Mouse (Mus musculus) WW6 (cell line): ENCODE measurements around the gene Mpp4.

Experiments used
- DNase-seq: peaks from one replicate; pipeline ENCODE4 v3.0.0-alpha.2; 2013; ENCODE audit warnings: low read depth, low spot score

Gene Mpp4

DNA sequence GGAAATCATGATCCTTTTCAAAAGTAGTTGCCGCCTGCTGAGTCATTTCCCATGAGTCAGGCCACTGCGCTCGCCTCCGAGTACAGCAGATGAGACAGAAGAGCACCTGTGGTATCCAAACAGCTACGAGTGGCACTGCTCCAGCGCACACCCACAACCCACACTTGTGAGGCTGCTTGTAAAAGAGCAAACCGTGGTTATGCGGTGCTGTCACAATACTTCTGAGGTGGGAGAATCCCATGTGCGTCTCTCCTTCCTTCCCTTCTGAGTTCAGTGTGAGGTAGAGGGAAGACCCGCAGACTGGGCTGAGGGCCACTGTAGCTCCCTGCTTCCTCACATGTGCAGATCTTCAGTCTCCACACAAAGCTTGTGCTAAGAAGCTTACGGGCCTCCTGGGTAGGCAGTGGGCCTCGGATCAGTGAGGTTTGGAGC lies at the start of gene Mpp4:
Mpp4 (minus strand) TSS at position 360 of the 432 bp plus-strand sequence.
- DNase-seq: no peak

- DNase-seq: no peak
These were observed 49.8 kb upstream of the Mpp4 start for GRCm38 (mm10) chr1:59212951-59213350.

- no peak for DNase-seq
These were observed 49.0 kb upstream of the Mpp4 start for GRCm38 (mm10) chr1:59212076-59212779.

GRCm38 (mm10) chr1:59211651-59212050 lies 48.5 kb upstream of the Mpp4 start:
- no peak for DNase-seq

DNA sequence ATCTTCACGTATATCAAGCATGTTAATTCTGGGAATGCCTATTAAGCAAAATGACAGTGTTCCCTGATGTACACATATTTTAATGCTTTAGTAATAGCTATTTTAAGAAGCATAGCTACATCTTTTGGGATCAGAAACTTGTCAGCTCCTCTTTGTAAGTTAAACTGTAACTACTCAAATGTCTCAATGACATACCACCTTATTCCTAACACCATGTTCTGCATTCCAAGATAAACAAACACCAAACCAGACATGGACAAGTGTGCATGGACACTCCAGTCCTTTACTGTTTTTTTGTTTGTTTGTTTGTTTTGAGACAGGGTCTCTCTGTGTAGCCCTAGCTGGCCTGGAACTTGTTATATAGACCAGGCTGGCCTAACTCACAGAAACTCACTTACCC lies 45.1 kb upstream of the Mpp4 start:
- no peak for DNase-seq

DNA sequence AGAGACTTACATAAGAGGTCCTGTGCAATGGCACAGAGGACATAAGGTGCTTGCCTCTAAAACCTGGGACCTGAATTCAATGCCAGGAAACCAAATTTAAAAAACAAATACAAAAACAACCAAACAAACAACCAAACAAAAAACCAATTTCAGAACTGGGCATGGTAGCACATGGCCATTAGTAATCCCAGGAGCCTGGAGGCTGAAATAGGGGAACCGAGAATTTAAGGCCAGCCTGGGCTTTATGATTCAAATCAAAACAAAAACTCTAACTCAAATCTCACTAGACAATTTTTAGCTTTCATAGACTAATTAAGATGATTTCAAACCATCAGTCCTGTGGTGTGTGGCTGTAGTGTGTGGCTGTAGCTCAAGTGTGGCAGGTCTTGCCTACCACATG lies 41.3 kb upstream of the Mpp4 start:
- no peak for DNase-seq

- no peak for DNase-seq
These were observed 39.2 kb upstream of the Mpp4 start for GRCm38 (mm10) chr1:59202367-59202766.

- DNase-seq: no peak
These were observed 38.4 kb upstream of the Mpp4 start for GRCm38 (mm10) chr1:59201561-59201960.

DNA sequence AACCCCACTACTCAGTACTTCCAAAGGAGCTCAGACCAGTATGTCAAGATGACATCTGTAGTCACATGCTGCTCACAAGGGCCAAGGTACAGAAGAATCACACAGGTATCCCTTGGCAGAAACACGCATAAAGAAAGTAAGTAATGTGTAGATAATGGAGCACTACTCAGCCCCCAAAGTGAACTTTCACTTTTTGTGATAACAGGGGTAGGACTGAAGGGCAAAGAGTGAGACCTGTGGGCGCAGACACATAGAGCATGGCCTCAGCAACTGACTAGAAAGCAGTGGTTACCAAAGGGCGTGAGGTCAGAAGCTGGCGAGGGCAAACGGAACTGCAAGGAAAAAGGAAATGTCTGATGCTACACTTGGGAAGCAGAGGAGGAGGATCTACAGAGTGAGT lies 37.8 kb upstream of the Mpp4 start:
- no peak for DNase-seq

- DNase-seq: no peak
These were observed 31.8 kb upstream of the Mpp4 start for GRCm38 (mm10) chr1:59194979-59195378.

DNA sequence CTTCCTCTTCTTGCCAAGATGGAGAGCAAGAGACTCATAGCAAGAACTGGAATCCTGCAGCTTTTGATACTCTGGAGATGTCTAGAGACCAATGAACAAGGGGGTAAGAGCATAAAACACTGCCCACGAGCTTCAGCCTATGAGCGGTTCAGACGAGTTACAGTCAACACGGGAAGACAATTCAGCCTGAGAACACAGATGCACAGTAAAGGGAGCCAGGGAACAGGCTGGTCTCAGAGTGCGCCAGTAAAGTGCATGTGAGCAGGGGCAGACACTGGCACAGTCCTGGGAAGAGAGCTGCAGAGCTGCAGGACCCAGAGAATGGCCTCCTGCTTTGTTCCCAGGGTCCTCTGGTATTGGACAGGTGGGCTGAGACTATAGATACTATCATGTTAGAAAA lies 24.6 kb upstream of the Mpp4 start:
- DNase-seq: no peak

GRCm38 (mm10) chr1:59186317-59186716 lies 23.1 kb upstream of the Mpp4 start:
- DNase-seq: no peak

GRCm38 (mm10) chr1:59185410-59185809 lies 22.2 kb upstream of the Mpp4 start:
- no peak for DNase-seq

GRCm38 (mm10) chr1:59183045-59183444 lies 19.9 kb upstream of the Mpp4 start:
- DNase-seq: no peak

DNA sequence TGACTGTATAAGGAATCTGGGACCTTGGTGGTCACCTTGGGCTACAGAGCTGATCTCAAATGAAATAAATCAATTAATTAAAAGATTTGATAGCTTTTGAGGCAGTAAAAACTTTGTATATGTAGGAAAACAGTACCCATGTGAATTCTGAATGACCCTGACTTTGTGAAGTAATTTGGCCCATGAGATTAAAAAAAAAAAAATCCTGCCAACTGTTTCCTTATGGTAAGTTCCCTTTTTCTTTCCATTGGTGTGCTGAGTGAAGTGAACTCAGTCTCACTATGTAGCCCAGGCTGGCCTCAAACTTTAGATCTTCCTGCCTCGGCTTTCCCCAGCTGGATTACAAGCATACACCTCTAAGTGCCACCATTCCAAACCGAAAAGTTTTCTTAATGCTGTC lies 19.2 kb upstream of the Mpp4 start:
- no peak for DNase-seq

- DNase-seq: no peak
These were observed 16.8 kb upstream of the Mpp4 start for GRCm38 (mm10) chr1:59180003-59180402.

- DNase-seq: no peak
These were observed 15.2 kb upstream of the Mpp4 start for GRCm38 (mm10) chr1:59178401-59178800.

DNA sequence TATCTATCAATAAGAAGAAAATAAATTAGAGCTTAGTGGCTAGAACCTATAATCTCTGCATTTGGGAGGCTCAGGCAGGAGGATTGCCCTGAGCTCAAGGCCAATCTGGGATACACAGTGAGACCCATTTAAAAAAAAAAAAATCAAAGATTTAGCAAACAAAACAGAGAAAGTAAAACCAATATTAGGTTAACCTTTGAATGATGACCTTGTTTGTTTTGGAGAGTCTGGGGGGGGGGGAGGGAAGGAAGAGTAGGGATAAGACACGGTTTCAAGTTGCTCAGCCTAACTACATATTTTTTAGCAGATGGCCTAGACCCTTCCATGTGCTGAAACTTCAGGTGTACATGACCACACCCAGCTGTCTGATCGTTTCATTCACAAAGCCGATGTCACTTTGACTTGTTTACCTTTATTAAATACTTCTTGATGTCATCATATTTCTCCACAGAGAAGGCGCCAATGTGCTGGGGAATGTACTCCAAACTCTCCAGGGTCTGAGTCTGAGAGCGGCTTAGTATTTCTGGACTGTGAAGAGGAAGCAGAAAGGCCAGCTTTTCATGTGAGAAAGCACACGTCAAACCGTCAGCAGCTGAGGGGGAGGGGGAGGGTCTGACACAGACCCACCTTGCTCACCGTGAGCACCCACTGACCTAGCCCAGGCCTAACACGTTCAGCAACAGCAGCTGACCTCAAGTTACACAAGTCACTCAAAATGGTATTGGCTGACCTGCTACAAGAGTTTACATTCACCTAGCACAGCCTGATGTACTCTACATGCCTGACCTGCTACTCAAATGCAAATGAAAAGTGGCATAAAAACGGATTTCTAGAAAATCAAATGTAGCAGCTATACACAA lies 11.6 kb upstream of the Mpp4 start:
- no peak for DNase-seq

- no peak for DNase-seq
These were observed 9.8 kb upstream of the Mpp4 start for GRCm38 (mm10) chr1:59173023-59173422.

- no peak for DNase-seq
These were observed 8.7 kb upstream of the Mpp4 start for GRCm38 (mm10) chr1:59171875-59172274.

DNA sequence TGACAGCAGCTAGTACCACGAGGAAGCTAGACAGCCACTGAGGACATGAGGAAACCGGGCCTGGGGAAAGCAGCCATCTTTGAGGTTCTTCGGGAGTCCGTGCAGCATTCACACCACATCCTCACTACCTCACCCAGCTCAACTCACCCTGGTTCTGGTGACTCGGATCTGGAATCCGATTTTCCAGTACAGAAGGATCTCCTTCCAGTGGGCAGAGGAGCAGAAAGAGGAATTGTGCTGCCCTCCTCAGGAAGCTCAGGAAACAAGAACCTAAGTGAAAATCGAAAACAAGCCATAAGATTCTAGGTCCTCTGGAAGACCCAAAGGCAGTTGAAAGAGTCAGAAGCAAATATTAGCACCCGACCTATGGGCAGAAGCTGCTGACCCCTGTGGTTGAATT lies 7.1 kb upstream of the Mpp4 start:
- no peak for DNase-seq

DNA sequence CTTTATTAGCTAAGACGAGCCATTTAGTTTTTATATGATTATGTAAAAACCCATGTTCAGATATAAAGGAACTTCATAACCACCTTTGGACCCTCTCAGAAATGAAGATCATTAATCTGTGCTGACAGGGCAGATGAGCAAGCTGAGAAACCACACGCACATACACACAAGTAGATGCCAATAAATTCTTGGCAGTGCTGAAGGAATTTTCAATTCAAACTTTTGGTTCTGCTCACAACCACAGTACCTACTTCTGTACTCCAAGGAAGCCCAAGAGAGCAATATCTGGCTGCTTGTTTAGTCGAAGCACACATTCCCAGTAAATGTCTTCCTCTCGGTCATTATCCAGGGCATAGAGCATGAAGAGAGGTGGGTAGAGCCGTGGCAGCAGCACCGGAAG lies 6.4 kb upstream of the Mpp4 start:
- no peak for DNase-seq

DNA sequence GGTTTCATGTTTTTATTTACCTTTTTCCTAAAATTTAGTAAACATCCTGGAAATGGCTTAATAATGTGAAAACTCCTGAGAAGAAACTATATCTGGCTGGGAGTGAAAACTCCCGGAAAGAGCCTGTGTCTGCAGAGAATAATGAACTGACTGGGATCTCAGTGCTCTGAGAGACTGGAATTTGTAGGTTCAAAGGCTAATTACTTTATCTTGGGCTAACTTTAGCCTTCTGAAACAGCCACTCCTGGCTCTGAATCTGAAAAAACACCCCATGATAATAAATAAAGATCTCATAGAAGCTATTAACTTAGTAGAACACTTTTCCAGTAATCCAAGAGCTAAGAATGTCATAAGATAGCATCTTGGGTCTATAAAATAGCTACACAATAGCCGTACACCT lies 5.4 kb upstream of the Mpp4 start:
- DNase-seq: no peak
